Mouse (Mus musculus) bone marrow macrophage, adult 2 months (primary cell): ENCODE measurements at regions not wholly inside any gene's neighbourhood (a gene's known extent, or its start where the extent isn't known, plus 50 kb on each side); places are given as distances from the start of the nearest gene placed in this dataset.

Experiments used
- CTCF ChIP-seq: IDR thresholded peaks from 2 replicates; pipeline ENCODE4 v1.5.1; 2012; ENCODE audit warnings: low read depth, mild to moderate bottlenecking, low read length, moderate library complexity
- POLR2A ChIP-seq: IDR thresholded peaks from 2 replicates; pipeline ENCODE4 v1.6.1; 2012; ENCODE audit warnings: mild to moderate bottlenecking, low read depth, low read length, borderline replicate concordance

DNA sequence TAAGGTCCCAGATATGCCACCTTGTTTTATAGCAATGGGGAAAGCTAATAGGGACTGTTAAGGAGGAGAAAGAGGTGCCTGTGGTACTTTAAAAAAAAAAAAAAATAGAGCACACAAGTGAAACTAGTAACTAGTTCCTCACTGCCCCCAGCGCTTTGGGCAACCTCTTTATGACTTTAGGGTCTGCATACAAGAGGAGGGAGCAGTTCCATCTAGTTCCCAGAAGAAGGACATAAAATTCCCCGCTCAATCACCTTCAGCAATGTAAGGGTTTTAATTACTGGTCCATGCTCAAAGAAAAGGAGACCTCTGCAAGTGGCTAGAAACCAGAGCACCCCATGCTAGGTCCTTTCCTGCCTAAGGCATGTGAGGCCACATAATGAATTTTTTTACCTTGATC, 95.8 kb upstream of the Tsc22d2 start:
- no peak for TF ChIP-seq POLR2A
- TF ChIP-seq CTCF: no peak
